Mouse (Mus musculus) urinary bladder, adult 18-20 months (tissue): ENCODE data around the gene Mttp.

Experiments used
- DNase-seq, 2 experiments: peaks; one replicate each; pipeline ENCODE4 v3.0.0; 2022; ENCODE audit warnings: low spot score in 2 of 2, mixed read lengths in 2 of 2

Mttp gene

DNA sequence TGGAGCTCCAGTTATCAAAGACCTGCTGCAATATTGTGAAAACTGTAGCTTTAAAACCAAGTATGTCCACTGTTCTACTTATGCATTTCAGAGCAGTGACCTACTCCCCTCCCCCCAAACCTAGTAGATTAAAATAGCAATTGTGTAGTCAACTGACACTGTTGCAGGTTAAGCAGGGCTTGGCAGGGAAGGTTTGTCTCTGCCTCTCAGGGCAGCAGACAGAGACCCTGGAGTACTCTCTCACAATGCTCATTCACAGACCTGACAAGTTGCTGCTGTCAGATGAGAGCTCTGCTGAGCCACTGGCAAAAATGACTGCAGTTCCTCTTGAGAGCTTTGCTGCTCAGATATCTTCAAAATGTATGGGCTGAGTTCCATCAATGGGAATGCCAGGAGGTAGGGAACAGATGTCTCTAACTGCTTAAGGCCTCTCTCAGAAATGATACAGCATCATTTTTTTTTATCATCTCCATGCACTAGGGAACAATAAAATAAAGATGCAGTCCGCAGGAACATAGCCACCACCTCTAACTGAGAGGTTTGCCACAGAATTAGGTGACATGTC is 61.6 kb downstream of the Mttp start:
- no peak for DNase-seq

DNA sequence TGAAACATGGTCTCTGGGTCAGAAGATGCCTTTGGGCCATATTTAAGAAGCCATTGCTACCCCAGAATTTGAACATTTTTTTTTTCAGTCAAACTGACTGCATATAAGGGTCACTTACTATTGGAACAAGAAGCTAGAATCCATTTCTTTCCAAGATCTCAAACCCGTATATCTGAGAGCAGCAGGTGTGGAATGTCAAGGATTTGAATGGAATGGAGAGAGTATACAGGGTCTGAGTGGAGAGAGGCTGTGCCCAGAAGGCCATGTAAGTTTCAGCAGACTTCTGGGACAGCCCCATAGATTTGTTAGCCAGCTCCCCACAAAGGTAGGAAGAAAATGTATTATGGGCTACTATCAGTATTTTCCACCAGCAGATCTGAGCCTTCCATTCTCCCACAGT is 66.1 kb downstream of the Mttp start:
- no peak for DNase-seq

DNA sequence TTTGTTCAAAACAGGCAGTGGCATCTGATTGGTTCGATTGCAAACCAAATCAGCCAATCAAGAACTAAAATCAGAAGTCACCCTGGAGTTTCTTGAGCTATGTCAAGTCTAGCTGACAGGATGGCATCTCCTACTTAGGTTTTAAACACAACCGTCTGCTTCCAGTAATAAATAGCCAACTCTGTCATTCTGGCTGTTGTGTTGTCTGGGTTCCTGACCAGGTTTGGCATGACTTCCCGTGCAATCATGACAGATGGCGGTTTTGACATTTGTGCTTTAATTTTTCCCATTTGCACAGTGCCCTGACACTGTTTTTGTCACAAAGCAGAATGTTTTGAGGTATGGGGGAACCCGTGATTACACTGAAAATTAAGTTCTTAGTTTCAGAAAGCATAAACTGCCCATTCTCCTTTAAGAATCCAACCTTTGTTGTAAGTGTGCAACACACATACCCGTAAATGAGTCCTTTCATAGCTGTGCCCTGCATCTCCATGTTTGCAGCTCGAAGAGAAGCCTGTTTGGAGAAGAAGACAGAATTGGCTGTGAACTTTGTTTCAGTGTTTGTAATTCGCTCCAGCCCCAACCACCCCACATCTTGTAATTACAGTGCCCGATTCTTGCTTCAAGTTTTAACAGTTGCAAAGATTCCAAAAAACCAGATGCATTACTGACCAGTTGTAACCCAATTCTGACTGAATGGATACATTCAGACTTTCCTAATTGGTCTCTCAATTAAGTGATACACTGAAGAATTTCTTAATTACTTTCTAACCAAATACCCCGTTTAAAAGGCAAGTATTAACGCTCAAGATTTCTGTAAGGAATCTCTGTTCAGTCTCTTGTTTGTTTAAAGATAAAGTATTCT is 67.1 kb downstream of the Mttp start:
- no peak for DNase-seq

DNA sequence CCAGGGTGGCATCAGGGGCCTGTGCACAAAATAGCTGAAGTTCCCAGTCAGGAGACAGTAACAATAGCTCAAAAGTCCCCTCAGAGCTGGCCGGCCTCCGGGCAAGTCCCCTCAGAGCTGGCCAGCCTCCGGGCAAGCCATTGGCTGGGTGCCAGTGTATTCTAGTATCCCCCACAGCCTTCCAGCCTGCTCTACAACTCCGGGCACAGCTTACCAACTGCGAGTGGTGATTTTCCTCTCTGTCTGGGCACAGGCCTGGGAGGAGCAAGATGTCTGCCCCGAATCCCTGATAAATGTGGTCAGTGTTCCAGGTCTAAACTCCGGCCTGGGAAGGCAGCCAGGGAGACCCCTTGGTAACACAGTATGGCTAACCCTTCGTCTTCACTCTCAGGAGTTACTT is 69.6 kb downstream of the Mttp start:
- DNase-seq = no peak

DNA sequence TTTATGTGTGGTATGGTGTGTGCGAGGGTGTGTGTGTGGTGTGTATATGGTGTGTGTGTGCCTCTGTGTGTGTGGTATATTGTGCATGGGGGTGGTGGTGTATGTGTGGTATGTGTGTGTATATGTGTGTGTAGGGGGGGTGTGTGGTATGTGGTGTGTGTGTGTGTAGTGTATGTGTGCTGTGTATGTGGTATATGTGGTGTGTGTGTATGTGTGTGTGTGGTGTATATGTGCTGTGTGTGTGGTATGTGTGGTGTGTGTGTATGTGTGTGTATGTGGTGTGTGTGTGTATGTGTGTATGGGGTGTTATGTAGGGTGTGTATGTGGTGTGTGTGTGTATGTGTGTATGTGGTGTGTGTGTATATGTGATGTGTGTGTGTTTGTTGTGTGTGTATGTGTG is 70.6 kb downstream of the Mttp start:
- no peak for DNase-seq

DNA sequence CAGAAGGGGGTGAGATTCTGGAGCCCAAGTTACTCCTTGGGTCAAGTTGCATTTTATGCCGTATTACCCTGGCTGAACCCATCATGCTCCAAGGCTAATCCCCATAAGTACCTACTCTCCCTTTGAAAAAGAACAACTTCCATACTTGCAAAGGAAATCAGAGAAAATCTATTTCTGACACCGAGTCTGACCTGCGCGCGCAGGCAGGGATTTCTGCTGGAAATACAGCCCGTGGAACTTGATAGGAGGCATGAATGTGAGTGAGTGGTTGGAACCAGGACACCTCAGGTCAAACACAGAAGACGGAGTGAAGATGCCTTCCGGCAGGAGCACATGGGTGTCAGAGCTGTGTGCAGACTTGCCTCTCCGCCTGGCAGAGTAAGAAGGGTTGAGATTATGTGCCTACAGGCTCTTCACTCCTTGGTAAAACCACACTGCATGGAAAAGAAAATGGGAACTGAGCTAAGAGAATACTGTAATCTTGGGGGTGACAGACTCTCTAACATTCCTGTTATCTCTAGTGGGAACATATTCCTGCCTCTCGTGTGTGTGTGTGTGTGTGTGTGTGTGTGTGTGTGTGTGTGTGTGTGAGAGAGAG is 73.2 kb downstream of the Mttp start:
- no peak for DNase-seq

DNA sequence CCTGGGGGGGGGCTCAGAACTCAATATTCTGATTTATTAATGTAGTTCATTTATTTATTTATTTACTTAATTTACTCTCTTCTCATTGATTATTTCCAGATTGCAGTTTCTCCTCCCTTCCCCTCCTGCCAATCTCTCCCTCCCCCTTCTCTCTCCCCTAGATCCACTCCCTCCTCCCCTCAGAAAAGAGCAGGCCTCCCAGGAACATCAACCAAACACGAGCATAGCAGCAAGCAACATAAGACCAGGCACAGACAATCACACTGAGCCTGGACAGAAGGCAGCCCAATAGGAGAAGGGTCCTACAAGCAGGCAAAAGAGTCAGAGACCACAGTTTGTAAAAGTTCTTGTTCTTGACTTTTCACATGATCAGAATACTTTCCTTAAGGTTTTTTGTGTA is 73.8 kb downstream of the Mttp start:
- no peak for DNase-seq

DNA sequence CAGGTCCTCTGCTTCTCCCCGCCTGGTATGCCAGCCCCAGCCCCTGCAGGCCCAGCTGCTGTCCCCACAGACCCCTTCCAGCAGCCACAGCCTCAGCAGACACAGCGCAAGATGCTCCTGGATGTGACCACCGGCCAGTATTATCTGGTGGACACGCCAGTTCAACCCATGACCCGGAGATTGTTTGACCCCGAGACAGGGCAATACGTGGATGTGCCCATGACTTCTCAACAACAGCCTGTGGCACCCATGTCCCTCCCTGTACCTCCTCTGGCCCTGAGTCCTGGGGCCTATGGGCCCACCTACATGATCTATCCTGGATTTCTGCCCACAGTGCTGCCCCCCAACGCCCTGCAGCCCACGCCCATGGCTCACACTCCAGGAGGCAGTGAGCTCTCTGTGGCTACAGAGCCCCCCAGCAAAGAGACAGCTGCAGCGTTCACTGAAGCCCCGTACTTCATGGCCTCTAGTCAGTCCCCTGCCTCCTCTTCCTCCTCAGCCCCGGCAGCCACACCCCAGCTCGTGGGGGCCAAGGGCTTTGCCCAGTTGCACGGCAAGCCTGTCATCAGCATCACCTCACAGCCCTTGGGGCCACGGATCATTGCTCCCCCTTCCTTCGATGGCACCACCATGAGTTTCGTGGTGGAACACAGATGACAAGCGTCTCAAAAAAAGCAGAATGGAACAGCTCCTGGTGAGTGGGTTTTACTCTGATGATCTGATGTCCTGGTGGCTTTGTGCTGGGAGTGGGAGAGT is 74.8 kb downstream of the Mttp start:
- DNase-seq = no peak

DNA sequence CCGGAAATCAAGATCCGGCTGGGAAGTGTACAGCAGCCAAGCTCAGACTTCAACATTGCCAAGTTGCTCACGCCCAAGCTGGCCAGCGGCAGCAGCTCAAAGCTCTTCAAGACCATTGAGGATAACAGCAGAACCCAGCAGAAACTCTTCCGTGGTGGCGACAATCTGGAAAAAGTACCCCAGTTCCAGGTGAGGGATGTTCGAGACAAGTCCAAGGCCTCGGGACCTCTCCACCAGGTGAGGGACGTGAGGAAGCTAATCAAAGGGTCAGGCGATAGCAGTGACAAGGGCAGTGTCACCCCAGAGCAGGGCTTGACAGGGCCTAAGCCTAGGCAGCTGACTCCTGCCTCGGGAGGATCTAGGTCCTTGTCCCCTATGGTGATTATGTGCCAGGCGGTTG is 76.7 kb downstream of the Mttp start:
- no peak for DNase-seq

DNA sequence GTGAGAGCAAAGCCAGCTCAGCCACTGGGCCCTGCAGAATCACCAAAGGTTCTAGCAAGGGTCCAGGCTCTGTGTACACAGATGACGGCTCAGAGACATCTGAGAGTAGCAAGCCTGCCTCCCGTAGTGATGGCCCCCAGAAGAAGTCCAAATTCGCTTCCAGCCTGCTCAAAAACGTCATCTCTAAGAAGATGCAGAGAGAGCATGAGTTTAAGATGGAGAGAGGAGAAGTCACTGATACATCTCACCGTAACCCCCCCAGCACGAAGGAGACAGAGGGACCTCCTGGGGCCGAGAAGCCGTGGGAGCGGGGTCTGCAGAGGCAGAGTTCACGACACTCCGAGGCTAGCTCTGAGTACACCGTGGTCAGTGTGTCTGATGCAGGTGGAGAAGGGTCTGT is 77.5 kb downstream of the Mttp start, which contains the start of gene Gm5105:
TSS of gene Gm5105 (minus strand) at position 101 of the 400 bp plus-strand sequence.
- no peak for DNase-seq

DNA sequence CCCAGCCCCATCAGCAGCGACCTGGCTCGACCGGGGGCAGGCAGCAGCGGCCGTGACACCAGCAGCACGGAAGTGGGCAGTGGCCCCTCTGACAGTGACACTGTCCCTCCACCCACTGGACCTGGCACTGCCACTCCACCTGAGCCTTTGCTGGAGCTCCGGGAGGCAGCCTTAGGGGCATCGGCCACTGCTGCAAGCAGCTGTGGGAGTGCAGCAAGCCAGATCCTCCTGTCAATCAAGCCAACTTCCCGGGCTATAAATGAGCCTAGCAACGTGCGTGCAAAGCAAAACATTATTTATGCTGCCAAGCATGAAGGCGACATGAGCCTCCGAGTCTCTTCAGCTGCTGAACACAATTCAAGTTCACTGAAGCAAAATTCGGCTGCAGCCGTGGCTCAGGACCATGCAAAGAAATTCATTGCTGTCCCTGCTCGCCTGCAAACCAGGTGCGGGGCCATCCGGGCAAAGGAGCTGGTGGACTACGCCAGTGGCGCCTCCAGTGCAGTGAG is 78.4 kb downstream of the Mttp start:
- DNase-seq = no peak

DNA sequence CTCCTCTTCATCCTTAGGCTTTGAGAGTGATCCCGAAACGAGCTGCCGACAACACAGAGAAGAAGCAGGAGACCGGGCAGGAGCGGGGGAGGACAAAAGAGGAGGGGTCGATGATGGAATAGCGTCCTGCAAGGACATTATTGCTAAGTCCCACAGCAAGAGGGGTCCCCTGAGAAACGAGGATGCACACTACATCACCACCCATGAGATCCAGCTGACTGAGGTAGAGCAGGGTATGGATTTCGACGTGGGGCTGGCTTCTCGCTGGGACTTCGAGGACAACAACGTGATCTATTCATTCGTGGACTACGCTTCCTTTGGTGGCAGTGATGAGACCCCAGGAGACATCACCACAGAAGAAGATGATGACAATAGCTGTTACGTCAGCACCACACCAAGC is 78.8 kb downstream of the Mttp start:
- DNase-seq = no peak

DNA sequence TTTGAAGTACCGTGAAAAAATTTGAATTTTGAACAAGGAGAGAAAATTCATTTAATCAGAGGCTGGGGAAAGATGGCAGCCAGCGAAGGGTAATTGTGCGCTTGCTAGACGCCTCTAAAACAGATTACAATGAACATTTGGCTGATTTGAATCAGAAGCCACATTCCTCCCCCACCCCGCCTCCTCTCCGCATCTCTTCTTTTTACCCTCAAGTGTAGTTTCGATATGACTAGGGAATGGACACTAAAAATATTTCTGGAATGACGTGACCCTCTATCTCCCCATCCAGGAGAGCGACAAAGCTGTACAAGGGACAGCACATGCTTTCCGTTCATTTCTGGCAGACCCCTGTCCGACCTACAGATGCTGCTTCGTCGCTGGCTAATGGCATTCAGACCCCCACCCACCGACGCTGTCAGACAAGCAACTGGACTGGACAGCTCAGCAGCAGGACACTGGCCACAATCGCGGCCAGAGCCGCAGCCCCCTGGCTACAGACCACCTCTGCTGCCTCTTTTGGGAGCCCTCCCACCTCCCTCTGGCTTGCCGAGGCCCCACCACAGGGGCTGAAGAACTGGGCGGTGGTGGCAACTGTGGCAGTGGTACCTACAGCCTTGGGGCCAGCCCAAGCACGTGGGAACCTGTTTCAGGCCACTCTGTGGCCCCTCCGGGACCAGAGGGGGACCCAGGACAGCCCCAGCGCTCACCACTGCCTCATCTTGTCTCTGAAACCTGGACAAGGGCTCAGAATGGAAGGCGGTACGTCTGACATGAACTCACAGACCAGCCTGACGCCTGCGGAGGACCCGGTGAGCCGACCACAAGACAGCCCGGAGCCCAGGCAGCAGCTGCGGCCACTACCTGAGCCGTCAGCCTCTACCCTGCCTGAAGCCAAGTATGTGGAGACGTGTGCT is 79.8 kb downstream of the Mttp start, which contains the start of gene 1110002E22Rik:
TSS of gene 1110002E22Rik (plus strand) at position 321 of the 914 bp plus-strand sequence.
- no peak for DNase-seq

DNA sequence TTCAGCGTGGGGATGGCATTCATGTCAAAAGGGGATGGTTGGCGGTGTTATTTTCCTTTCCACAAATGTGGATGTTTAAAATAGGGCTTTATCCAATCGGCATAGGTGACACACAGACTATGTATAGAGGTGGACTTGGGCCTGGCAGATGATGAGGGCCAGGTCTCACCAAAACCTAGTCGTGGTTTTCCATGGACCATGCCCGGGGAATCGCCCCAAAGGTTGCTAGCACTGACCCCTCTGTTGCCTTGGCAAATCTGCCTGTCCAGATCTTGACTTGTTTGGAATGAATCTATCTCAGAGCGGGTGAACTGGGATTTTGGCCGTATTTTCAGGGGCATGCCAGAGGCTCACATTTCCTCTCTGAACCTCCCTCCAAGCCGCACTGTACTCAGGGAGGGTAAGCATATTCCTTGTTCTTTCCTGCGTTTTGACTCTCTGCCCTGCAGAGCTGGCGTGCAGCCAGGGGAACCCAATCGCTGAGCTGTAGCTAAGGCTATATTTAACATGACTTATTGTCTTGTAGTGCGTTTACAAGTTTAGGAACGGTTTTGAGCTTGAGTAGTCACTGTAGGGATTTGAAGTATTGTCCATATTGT is 80.9 kb downstream of the Mttp start:
- DNase-seq = no peak

DNA sequence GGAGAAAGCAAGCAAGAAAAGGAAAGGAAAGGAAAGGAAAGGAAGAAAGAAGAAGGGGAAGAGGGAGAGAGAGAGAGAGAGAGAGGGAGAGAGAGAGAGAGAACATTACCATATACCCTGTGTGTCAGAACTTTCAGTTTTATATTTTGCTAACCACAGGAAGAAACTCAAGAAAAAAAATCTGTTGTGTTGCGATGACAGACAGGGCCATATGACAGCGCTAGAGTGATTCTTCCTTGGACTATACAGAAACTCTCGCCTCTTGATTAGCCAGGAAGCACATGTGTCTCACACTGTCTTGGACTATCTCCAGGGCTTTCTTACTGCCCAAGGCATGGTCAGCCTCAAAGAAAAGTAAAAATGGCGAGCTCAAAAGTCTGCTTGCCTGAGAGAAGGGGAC is 82.1 kb downstream of the Mttp start:
- no peak for DNase-seq

DNA sequence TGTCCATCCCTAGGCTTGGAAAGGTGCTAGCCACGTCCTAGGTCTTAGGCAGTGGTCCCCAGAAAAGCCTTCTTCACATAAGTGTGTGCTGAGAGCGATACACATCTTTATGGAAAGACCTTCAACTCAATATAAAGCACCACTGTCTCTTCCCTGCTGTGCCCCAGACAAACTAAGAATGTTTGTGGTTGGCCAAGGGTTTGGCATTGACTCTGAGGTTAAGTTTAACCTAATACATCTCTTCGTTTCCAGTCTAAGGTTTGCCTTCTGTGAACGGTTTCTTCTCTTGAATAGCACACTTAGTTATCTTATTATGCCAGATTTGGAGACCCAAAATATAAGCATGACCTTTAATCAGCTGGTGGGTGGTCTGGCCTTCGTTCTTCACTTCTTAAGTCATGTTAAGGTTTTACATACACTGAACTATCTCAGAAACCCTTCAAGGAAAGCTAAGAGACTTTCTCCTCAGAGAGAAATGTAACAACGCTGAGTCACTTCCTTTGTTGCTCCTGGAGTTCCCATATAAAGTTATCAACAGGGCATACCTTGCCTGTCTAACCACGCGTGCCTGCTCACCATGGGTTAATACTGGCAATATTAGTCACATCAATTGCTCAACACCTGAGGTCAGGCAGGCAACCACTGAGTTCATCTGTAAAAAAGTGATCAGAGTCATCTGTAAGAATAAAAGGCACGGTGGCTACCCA is 83.4 kb downstream of the Mttp start:
- DNase-seq = peak in 1 of 2 experiments; percentile 30

DNA sequence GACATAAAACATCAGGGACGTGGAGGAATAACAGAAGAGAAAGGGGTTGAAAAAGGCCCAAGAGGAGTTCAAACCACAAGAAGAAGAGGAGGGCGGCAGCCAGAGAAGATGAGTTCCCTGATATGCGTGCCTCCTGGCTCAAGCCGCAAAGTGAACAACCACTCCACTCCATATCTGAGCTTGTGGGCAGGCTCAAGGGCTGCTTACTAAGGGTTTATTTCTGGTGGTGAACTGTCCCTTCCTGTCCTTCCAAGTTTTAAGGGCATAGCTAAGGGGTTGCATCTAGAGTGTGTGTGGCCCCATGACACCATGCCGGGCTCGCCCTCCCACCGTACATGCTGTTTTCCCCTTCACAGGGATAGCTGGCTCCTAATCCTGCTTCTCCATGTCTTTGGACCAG is 84.3 kb downstream of the Mttp start:
- DNase-seq = no peak

DNA sequence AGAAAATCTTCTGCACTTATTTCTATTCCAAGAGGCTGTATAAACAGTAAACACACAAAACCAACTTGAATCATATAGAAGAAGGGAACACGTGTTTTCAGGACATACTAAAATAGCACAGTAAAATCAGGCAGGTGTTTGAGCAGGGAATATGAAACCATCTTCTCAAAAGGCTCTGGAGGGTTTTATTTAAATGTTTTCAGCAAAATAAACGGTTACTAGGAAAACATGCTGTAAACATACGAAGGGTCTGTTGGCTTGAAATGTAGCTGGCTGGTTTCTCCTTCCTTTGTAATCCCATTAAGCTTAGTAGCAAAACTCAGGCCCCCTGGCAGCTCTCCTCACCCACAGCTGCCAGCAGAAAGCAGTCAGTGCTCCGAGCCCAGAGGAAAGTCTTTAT is 86.5 kb downstream of the Mttp start:
- DNase-seq = no peak

DNA sequence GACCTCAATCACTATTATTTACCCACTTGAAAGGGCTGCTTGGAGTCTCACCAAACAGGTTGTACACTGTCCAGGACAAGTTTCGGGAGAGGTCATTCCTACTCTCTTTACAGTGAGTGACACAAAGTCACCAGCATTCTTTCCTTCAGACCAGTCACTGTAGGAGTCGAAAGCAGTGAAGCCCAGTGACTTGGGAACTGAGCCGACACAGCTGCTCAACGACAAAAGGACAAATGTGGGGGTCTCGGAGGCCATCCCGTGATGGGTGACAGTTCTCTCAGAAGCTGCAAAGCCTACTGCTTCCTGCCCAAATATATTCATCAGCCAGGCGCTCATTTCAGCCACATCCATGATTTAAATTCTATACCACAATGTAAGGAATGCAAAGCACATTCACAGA is 87.8 kb downstream of the Mttp start:
- DNase-seq = no peak

DNA sequence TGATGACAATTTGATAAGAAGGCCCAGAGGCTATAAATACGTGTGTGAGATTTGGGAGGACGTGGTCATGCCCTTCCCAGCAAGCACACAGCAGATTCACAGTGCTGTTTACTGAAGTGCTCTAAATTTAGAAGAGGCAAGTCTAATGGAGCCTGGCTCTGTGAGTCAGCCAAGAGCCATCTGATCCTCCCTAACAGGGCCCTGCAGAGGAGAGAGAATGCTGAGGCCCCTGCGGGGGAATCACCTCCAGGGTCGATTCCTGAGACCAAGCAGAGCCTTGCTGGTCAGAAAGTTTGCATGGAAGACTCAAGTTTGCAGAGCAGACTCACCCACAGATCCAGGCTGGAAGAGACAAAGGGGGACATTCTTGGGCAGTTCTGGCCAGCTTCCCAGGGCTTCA is 90.8 kb downstream of the Mttp start:
- DNase-seq = no peak
